Mouse (Mus musculus) MEL (cell line): ENCODE results near the gene Gm8332.
"Not testable (repeated sequence)": the region's sequence is repeated elsewhere in the genome, so short reads cannot be mapped to it uniquely, and the experiment has no call there.

Experiments
- CTCF ChIP-seq, 3 experiments: IDR thresholded peaks in 2 of 3; conservative IDR thresholded peaks in 1 of 3; 2 replicates each; pipeline ENCODE4 v1.5.1; 2011 to 2012; ENCODE audit warnings: low read length in 3 of 3, low read depth in 2 of 3, mild to moderate bottlenecking in 2 of 3, improper control_type of control experiment in 1 of 3, inconsistent platforms in 1 of 3, mixed read lengths in 1 of 3, moderate library complexity in 1 of 3; ENCODE audit not compliant: control insufficient read depth in 1 of 3, insufficient read depth in 1 of 3, poor library complexity in 1 of 3, severe bottlenecking in 1 of 3
- EP300 ChIP-seq, 2 experiments: IDR thresholded peaks; 2 replicates each; pipeline ENCODE4 v1.6.1; 2011; ENCODE audit warnings: improper control_type of control experiment in 2 of 2, low read length in 2 of 2, low read depth in 1 of 2, mild to moderate bottlenecking in 1 of 2
- ETS1 ChIP-seq: IDR thresholded peaks from 2 replicates; pipeline ENCODE4 v1.6.1; 2012; ENCODE audit warnings: low read depth, mild to moderate bottlenecking, inconsistent platforms, low read length, improper control_type of control experiment, moderate library complexity
- GABPA ChIP-seq: IDR thresholded peaks from 2 replicates; pipeline ENCODE4 v1.6.1; 2012; ENCODE audit warnings: low read depth, mild to moderate bottlenecking, inconsistent platforms, low read length, improper control_type of control experiment, moderate library complexity
- HCFC1 ChIP-seq: IDR thresholded peaks from 2 replicates; pipeline ENCODE4 v1.6.1; 2012; ENCODE audit warnings: low read depth, mild to moderate bottlenecking, inconsistent platforms, low read length, improper control_type of control experiment, moderate library complexity
- JUND ChIP-seq: IDR thresholded peaks from 2 replicates; pipeline ENCODE4 v1.6.1; 2011; ENCODE audit warnings: low read depth, mild to moderate bottlenecking, improper control_type of control experiment, low read length
- MAFK ChIP-seq: IDR thresholded peaks from 2 replicates; pipeline ENCODE4 v1.6.1; 2011; ENCODE audit warnings: low read depth, mild to moderate bottlenecking, low read length, improper control_type of control experiment, borderline replicate concordance
- RCOR1 ChIP-seq: IDR thresholded peaks from 2 replicates; pipeline ENCODE4 v1.6.1; 2012; ENCODE audit warnings: low read depth, mild to moderate bottlenecking, inconsistent platforms, low read length, improper control_type of control experiment
- TCF12 ChIP-seq: IDR thresholded peaks from 2 replicates; pipeline ENCODE4 v1.6.1; 2014; ENCODE audit warnings: low read depth, mild to moderate bottlenecking, inconsistent platforms, low read length, improper control_type of control experiment, moderate library complexity
- ZC3H11A ChIP-seq: IDR thresholded peaks from 2 replicates; pipeline ENCODE4 v1.6.1; 2012; ENCODE audit warnings: low read depth, mild to moderate bottlenecking, inconsistent platforms, low read length, improper control_type of control experiment

- not testable (repeated sequence) for TF ChIP-seq MAFK; EP300 (IDR thresholded peaks at IDR 0.05; ENCODE audit: low read depth in 1 of 2, low read length in 2 of 2); ETS1; RCOR1; HCFC1; JUND; ZC3H11A; TCF12; CTCF (IDR thresholded peaks at IDR 0.05 in 2 of 3, conservative IDR thresholded peaks at IDR 0.05 in 1 of 3; ENCODE audit: control insufficient read depth in 1 of 3, insufficient read depth in 1 of 3, low read depth in 2 of 3, low read length in 3 of 3, poor library complexity in 1 of 3, severe bottlenecking in 1 of 3); GABPA
Observed at GRCm38 (mm10) chr12:88285224-88285623, 35.3 kb upstream of the Gm8332 start.
